8 mouse cellular contexts compared by ENCODE assay signal in the genomic region with DNA sequence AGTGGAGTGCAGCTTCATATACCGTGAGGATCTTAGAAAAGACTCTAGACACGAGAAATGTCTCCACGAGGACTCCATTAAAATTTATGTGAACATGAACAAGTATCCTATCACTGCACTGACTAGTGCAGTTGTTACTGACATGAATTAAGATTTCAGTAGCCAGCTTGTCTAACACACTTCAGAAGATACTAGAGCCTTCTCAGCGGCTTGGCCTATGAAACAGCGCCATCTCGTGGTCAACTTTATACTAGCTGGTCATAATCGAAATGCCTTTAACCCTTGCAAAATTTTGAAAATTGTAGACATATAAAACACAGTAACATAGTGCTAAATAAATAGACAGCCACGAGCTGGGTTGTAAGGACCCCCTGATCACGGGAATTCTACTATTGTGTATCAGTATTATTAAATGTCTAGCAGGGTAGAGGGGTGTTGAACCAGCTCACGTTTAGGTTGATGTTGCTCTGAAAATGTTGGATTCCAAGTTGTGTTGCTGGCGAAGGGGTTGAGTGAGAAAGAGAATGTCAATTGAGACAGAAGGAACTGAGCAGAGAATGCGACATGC.
DNase-seq lines count a peak whose midpoint lies in the region; ATAC-seq and TF ChIP-seq lines count a peak whose summit lies in the region.

No protein-coding gene starts in this region.

- H3K27me3 ChIP-seq in heart, embryonic 12.5 days (replicated peaks) = no peaks in the 10 kb centered on the region
- no peaks in the 10 kb centered on the region for H3K27me3 ChIP-seq in intestine, embryonic 15.5 days (replicated peaks)
- no peaks in the 10 kb centered on the region for H3K27me3 ChIP-seq in midbrain, embryonic 11.5 days (ENCODE audit: control insufficient read depth, insufficient read depth, low read length)

- intact Hi-C loops in left cerebral cortex, adult 2 months (cut with DNase I) = loop anchor here (5.0 to 10.0 kb wide), 3 partner anchors 449 to 702 kb away; no protein-coding TSS in a partner anchor

- no peak overlapping the region for H3K27ac ChIP-seq in heart, embryonic 12.5 days (ENCODE audit: poor library complexity, severe bottlenecking)
- H3K27ac ChIP-seq in intestine, embryonic 15.5 days = no peak overlapping the region
- H3K27ac ChIP-seq in left cerebral cortex, adult 2 months = no peak overlapping the region
- no peak overlapping the region for H3K27ac ChIP-seq in midbrain, embryonic 11.5 days (ENCODE audit: low read depth, low read length)

- TF ChIP-seq CTCF in left cerebral cortex, adult 2 months (IDR thresholded peaks at IDR 0.05) = peak; percentile 85

- no peaks in the 10 kb centered on the region for H3K9me3 ChIP-seq in heart, embryonic 12.5 days (replicated peaks)
- no peaks in the 10 kb centered on the region for H3K9me3 ChIP-seq in intestine, embryonic 15.5 days
- H3K9me3 ChIP-seq in midbrain, embryonic 11.5 days (ENCODE audit: control insufficient read depth, low read length) = no peaks in the 10 kb centered on the region

- no peak overlapping the region for H3K4me3 ChIP-seq in heart, embryonic 12.5 days
- no peak overlapping the region for H3K4me3 ChIP-seq in intestine, embryonic 15.5 days (replicated peaks)
- H3K4me3 ChIP-seq in left cerebral cortex, adult 2 months = no peak overlapping the region
- H3K4me3 ChIP-seq in midbrain, embryonic 11.5 days (ENCODE audit: low read depth, low read length) = no peak overlapping the region

- H3K4me1 ChIP-seq in heart, embryonic 12.5 days (replicated peaks) = no peaks in the 10 kb centered on the region
- H3K4me1 ChIP-seq in intestine, embryonic 15.5 days (replicated peaks) = 0 out of 2 replicates have a peak, but pooled peaks cover 4% of the 10 kb centered on the region
- H3K4me1 ChIP-seq in midbrain, embryonic 11.5 days (ENCODE audit: control insufficient read depth, insufficient read depth, low read length) = no peaks in the 10 kb centered on the region

- H3K36me3 ChIP-seq in heart, embryonic 12.5 days = no peaks in the 10 kb centered on the region
- H3K36me3 ChIP-seq in intestine, embryonic 15.5 days = no peaks in the 10 kb centered on the region
- H3K36me3 ChIP-seq in midbrain, embryonic 11.5 days (ENCODE audit: control insufficient read depth, insufficient read depth, low read length) = no peaks in the 10 kb centered on the region

- no peak for ATAC-seq in heart, embryonic 12.5 days (ENCODE audit: insufficient number of reproducible peaks, low FRiP score)
- ATAC-seq in intestine, embryonic 15.5 days = peak; percentile 69
- peak; percentile 73 for ATAC-seq in midbrain, embryonic 11.5 days (ENCODE audit: low FRiP score)

- no peak overlapping the region for H3K9ac ChIP-seq in heart, embryonic 12.5 days
- H3K9ac ChIP-seq in intestine, embryonic 15.5 days = no peak overlapping the region
- H3K9ac ChIP-seq in midbrain, embryonic 11.5 days (ENCODE audit: low read length) = no peak overlapping the region

- H3K4me2 ChIP-seq in heart, embryonic 12.5 days = no peak overlapping the region
- H3K4me2 ChIP-seq in intestine, embryonic 15.5 days (replicated peaks) = no peak overlapping the region
- H3K4me2 ChIP-seq in midbrain, embryonic 11.5 days = no peak overlapping the region

- peak; percentile 71 to 91 for DNase-seq in heart, adult 18-20 months
- peak; percentile 85 to 91 for DNase-seq in cerebellum, postnatal 10 days
- peak; percentile 77 for DNase-seq in gastrocnemius, adult 18-20 months (ENCODE audit: low spot score)
- peak; percentile 71 to 83 for DNase-seq in left cerebral cortex, adult 2 months (ENCODE audit: extremely low spot score in 1 of 2, low spot score in 2 of 2)
- DNase-seq in midbrain, embryonic 11.5 days (ENCODE audit: low spot score, missing footprints) = peak; percentile 98
- DNase-seq in skeletal muscle tissue, adult 2 months (ENCODE audit: low read depth, low spot score) = peak; percentile 44

- WGBS in heart, embryonic 12.5 days = 16% methylated on average over 12 of the region's 12 CpGs
- whole genome bisulfite sequencing in intestine, embryonic 15.5 days = 17% methylated on average over 12 of the region's 12 CpGs
- 23% methylated on average over 12 of the region's 12 CpGs for WGBS in midbrain, embryonic 11.5 days

Comparison
In these comparisons a context has a peak if more than half of its experiments do, and no peak if none do; other contexts are left out.
1. DNase-seq: peak in every context shown above with its lines; median percentile 98 in midbrain, embryonic 11.5 days; 88 in cerebellum, postnatal 10 days; 81 in heart, adult 18-20 months; 77 in gastrocnemius, adult 18-20 months; 77 in left cerebral cortex, adult 2 months; 44 in skeletal muscle tissue, adult 2 months.